Mouse (Mus musculus) spleen, postnatal 36 days (tissue): Measurements from ENCODE around the gene Apold1.

ENCODE experiments used
- DNase-seq, 2 experiments: peaks; one replicate each; pipeline ENCODE4 v3.0.0; 2022; ENCODE audit warnings: low spot score in 2 of 2, mixed read lengths in 1 of 2

The Apold1 gene

DNA sequence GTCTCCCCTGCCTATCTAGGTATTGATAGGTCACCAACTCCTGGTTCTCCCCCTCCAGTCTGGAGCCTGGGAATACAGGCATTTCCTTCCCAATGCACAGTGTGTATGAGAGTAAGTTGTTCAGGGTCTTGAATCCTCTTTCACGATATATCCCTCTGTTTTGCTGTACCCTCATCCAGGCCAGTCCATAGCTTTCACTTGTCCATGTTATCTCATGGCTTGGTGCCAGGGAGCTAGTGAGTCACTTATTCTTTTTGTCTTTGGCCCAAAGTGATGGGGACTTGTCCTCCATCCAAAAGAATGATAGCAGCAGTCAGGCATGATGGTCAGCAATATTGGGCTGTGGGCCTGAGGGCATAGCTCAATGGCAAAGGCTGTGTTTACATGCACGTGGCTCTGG, 45.2 kb downstream of the Apold1 start:
- no peak for DNase-seq

DNA sequence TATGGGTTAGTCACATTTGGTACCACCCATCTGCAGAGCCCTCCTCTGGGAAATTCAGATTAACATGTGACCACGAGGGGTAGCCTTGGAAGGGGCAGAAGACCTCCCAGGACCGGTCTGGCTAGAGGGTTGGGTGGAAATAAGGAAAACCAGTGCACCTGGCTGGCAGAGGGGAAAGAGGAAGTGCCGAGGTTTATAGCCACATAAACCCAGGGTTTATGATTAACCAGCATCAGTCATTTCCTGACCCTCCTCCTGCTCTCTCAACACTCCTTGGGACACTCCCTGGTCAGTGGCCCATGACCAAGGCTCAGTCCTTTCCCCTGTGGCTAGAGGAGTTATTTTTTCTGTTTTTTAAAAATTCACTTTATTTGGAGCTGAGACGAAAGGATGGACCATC, 47.7 kb downstream of the Apold1 start:
- DNase-seq: no peak
